Mouse (Mus musculus): ENCODE measurements around the gene Ap2b1.
A peak's percentile ranks its signal among the peaks of the same experiment; 100 is the strongest.
"Not testable (repeated sequence)": the region's sequence is repeated elsewhere in the genome, so short reads cannot be mapped to it uniquely, and the experiment has no call there.

The Ap2b1 gene

GRCm38 (mm10) chr11:83298225-83299195 is at the start of gene Ap2b1:
Ap2b1 (plus strand) TSS chr11:83299024.
- peak; percentile 94 for DNase-seq

DNA sequence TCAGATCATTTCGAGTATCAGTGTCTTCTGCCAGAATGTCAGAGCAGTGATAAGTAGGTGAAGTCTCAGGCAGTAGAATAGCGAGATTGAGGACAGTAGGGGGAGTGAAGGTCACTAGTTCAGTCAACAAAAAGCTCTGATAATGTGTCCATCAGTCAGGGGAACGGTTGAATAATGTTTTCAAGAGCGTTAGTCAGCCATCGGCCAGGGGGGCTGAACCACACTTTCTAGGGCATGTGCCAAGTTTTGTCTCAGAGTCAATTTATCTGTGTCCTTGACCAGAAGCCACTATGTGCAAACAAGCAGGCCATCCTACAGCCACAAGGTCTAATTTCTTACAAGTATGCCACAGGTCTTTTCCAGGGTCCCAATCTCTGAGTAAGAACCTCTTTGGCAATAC is 41.6 kb upstream of the Ap2b1 start:
- DNase-seq: not testable (repeated sequence)

- peak; percentile 48 for DNase-seq
Observed at GRCm38 (mm10) chr11:83262673-83263072, 36.2 kb upstream of the Ap2b1 start.

DNA sequence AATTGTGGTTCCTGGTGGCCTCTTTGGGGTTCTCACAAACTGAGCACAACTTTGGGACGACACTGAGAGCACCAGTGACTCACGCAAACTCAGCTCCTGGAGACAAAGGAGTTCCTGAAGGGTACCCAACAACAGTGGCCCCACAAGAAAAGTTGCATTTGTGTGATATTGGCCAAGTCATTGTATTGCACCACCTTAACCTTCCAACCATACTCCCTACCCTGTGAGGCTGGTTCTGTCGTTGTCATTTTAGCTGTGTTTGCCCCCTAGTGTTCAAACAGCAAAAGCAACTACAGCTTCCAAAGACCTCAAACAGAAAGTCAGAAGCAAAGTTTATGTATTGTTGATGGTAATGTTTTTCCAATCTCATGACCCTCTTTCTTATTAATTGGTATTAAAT is 35.7 kb upstream of the Ap2b1 start:
- DNase-seq: no peak

GRCm38 (mm10) chr11:83270842-83271150 is 28.0 kb upstream of the Ap2b1 start:
- no peak for DNase-seq

DNA sequence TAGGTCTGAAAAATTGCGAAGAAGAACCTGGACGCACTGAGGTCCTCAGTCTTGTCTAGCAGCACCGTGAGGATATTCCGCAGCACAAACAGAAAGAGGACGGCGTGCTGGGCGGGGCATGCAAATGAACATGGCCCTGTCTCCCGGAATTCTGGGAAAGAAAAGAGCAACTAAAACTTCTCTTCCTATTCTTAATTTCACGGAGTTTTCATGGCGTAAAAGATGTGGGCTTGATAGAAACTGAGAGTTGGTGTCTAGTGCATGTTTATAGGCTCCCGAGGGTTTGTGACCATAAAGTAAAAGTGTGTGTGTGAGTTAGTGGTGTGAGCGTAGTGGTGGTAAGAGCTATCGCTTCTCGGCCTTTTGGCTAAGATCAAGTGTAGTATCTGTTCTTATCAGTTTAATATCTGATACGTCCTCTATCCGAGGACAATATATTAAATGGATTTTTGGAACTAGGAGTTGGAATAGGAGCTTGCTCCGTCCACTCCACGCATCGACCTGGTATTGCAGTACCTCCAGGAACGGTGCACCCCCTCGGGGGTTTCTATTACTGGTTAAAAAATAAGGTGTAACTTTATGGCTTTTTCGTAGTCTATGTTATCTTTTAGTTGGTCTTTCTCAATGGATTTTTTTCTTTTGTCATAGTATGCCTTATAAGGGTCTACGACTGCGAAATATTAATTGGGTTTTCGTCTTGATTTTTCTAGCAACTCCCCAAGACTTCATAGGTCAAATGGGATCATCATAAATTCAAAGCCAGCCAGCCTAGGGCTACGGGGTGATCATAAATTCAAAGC is 27.5 kb upstream of the Ap2b1 start:
- DNase-seq: peak; percentile 86

GRCm38 (mm10) chr11:83271951-83272843 is 26.6 kb upstream of the Ap2b1 start:
- peak; percentile 45 for DNase-seq

DNA sequence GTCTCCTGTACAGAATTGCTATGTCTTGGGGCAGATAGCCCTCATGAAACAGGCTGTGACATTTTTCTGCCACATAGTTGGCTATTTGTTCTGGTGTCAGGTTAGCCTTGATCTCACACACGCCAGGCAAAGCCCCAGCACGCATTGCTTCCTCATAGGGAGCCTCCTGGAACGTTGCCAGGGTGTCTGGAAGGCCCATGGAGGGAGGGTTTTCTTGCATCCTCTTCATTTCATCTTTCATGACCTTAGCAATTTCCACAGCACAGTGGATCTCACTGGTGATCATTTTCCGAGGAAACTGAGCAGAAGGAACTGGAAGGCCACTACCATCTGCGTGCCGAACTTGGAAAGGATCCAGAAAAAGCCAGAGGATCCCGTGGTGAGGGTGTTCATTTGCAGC is 22.6 kb upstream of the Ap2b1 start:
- DNase-seq: no peak

DNA sequence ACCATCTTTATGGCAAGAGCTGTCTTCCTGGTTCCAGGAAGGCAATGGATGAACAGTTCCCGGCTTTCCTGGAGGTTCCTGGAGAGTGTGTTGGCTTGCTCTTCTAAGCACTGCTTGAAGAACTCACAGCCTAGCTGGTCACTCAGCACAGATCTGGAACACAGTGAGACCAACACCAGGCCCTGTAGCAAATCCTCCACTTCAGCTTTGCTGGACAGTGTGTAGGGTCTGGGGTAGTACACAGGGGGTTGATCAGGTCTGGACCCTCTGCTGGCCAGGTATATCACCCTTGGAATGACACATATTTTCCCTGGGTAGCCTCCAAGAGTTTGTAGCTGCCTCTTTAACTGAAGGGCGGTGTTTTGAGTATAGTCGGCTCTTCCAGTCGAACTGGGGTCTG is 19.8 kb upstream of the Ap2b1 start:
- no peak for DNase-seq

DNA sequence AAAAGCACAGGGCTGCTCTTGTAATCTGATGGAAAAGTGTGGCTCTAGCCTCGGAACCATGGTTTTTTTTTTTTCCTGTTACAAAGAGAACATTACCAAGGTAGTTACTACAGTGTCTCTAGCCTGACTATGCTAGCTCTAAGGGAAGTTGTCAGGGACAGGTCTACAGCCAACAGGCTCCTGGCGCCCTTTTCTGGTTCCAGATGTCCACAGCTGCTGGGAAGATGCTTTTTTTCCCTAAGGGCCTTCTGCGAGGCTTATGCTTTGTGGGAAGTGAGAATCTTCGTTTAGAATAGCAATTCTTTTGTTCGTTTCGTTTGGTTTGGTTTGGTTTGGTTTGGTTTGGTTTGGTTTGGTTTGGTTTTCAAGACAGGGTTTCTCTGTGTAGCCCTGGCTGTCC is 19.1 kb upstream of the Ap2b1 start:
- DNase-seq: no peak

GRCm38 (mm10) chr11:83282084-83282483 is 16.7 kb upstream of the Ap2b1 start:
- no peak for DNase-seq

- DNase-seq: no peak
Observed at GRCm38 (mm10) chr11:83285627-83286026, 13.2 kb upstream of the Ap2b1 start.

DNA sequence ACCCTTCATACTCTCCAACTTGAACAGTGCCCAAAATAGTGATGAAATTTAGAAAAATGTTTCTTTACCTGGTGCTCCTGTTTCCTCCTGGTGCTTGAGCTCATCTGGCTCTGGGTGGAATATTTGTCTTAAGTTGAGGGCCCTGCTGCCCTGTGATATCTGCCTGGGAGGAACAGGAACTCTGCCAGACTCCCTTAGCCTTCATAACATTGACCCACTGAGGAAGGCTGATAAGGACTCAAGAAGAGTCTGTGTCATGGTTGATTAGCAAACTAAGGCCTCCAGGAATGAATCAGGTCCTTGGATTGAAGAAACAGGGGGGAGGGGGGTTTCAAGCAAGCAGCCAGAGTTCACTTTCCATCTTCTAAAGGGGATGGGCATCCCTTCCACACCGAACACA is 12.3 kb upstream of the Ap2b1 start, which contains the start of gene Slfn14:
Gene Slfn14, minus strand, starts transcription at position 161 of the 400 bp plus-strand sequence.
- no peak for DNase-seq

- DNase-seq: no peak
Observed at GRCm38 (mm10) chr11:83289036-83289435, 9.8 kb upstream of the Ap2b1 start.

- DNase-seq: no peak
Observed at GRCm38 (mm10) chr11:83289633-83290032, 9.2 kb upstream of the Ap2b1 start.

DNA sequence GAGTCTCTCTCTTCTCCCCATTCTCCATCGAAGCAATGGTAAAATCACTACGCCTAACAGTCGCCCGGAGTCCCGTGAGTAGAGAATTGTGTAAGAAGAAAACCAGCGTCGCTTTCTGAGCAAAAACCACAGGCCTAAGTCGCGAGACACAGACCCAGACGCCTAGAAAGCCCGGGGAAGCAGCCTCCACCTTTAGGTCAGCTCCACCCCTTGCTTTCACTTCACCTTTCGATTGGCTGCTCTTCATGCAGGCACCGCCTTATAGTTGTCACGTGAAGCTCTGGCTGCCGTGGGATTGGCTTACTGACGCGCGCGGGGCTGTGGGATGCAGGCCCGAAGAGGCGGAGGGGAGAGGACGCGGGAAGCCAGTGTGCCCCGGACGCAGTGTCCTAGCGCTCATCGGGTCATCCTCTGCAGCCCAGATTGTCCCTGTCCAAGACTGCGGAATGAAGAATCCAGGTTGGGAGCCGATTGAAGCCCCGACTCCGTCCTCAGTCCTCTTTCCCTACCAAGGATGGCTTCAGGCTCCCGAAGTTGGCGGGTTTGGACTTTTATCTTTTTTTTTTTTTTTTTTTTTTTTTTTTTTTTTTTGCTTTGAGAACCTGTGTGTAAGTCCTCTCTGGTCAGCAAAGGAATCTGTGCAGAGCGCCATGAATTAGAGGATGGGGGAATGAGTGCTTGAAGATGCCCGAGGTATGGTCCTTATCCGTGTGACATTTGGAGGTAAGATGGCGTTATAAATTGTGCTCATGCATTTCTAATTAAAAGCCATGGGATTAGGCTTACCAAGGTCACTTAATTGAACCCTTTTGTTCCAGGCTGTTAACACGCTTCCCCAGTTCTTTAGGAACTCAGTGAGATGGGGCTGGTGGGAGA is 7.2 kb upstream of the Ap2b1 start:
- peak; percentile 95 for DNase-seq

DNA sequence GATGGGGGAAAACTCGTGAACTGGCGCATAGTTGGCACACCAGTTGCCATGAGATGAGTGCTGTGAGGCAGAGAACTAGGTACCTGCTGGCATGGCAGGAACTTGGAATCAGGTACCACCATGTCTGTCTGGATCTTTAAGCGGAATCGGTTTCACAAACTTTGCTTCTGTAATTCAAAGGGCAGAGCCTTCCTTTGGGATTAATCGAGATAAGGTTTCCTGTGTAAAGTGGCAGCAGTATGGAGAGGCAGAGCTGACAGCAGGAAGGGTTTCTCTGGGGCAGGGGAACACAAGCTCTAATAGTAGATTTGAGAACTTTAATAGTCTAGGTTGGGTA is 6.6 kb upstream of the Ap2b1 start:
- DNase-seq: peak; percentile 19

DNA sequence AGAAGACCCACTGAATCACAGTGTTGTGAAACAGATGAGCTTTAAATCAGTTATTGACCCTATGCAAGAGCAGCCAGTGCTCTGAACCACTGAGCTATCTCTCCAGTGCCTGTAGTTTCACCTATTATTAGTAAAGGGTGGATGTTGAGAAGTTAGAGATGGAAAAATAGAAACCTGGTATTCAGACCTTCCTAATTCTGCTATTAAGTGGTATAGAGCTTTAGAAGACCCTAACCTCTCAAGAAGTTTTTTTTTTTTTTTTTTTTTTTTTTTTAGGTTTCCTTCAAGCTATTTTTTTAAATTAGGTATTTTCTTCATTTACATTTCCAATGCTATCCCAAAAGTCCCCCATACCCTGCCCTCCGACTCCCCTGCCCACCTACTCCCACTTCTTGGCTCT is 5.6 kb upstream of the Ap2b1 start:
- DNase-seq: no peak

- no peak for DNase-seq
Observed at GRCm38 (mm10) chr11:83294133-83294532, 4.7 kb upstream of the Ap2b1 start.

- DNase-seq: peak; percentile 21
Observed at GRCm38 (mm10) chr11:83297816-83298215, 1.0 kb upstream of the Ap2b1 start.

GRCm38 (mm10) chr11:83299724-83300123 is 900 bp downstream of the Ap2b1 start:
- DNase-seq: no peak

DNA sequence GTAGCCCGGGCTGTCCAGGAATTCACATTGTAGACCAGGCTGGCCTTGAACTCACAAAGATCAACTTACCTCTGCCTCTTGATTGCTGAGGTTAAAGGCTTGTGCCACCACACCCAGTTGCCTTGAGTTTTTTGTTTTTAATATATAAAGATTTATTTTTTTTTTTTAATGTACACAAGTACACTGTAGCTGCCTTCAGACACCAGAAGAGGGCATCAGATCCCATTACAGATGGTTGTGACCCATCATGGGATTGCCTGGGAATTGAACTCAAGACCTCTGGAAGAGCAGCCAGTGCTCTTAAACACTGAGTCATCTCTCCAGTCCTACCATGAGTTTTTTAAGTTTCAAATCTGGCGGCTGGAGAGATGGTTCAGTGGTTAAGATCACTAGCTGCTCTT is 2.6 kb downstream of the Ap2b1 start:
- no peak for DNase-seq

Data from thymus, postnatal 25 days (tissue).